Mouse (Mus musculus) intestine, postnatal 0 days (tissue): ENCODE results near the gene Kcnn3. TPM values are rescaled to one million over a fixed set of nuclear protein-coding genes. Genes with fewer than 3 reads are reported as not detected.
A peak's percentile ranks its signal among the peaks of the same experiment; 100 is the strongest.

Source experiments
- ATAC-seq: fragments of 200-750 bp; cut with Nextera tagmentation; 2 replicates; pipeline ENCODE4 v1.8.0; 2017; ENCODE audit warnings: mild to moderate bottlenecking, moderate TSS enrichment, moderate library complexity
- H3K27ac ChIP-seq: fragments of 300-500 bp; sonication (generic); 2 replicates; pipeline ENCODE4 v1.5.1; 2014; ENCODE audit warnings: mild to moderate bottlenecking, low read depth, low read length, moderate library complexity
- H3K27me3 ChIP-seq: fragments of 300-500 bp; sonication (generic); replicated peaks from 2 replicates; pipeline ENCODE4 v1.6.1; 2014; ENCODE audit warnings: low read length, mixed read lengths; ENCODE audit not compliant: control insufficient read depth, insufficient read depth
- H3K36me3 ChIP-seq: fragments of 300-500 bp; sonication (generic); 2 replicates; pipeline ENCODE4 v1.6.1; 2014; ENCODE audit warnings: mild to moderate bottlenecking, moderate library complexity; ENCODE audit not compliant: control insufficient read depth, insufficient read depth
- H3K4me1 ChIP-seq: fragments of 300-500 bp; sonication (generic); replicated peaks from 2 replicates; pipeline ENCODE4 v1.6.1; 2014; ENCODE audit warnings: antibody characterized with exemption, low read length, mixed read lengths; ENCODE audit not compliant: control insufficient read depth, insufficient read depth
- H3K4me2 ChIP-seq: fragments of 300-500 bp; sonication (generic); replicated peaks from 2 replicates; pipeline ENCODE4 v1.6.1; 2014; ENCODE audit warnings: low read depth, mild to moderate bottlenecking, moderate library complexity
- H3K4me3 ChIP-seq: fragments of 300-500 bp; sonication (generic); 2 replicates; pipeline ENCODE4 v1.5.1; 2014; ENCODE audit warnings: low read depth, low read length
- H3K9ac ChIP-seq: fragments of 300-500 bp; sonication (generic); 2 replicates; pipeline ENCODE4 v1.6.1; 2014; ENCODE audit warnings: mild to moderate bottlenecking, low read depth, low read length
- H3K9me3 ChIP-seq: fragments of 300-500 bp; sonication (generic); 2 replicates; pipeline ENCODE4 v1.6.1; 2016; ENCODE audit warnings: mixed run types; ENCODE audit not compliant: control insufficient read depth
- CTCF ChIP-seq: sonication (generic); IDR thresholded peaks from 2 replicates; pipeline ENCODE4 v1.5.1; 2016; ENCODE audit warnings: low read depth, mild to moderate bottlenecking, control low read depth, antibody characterized with exemption, moderate library complexity
- WGBS: fragments of 180-500 bp; shearing (Covaris S2); extraction: QIAGEN DNeasy Blood & Tissue Kit; methylation state at CpG from one replicate; pipeline ENCODE4 v1.1.7; 2014; 5-methylcytosine and 5-hydroxymethylcytosine counted together
- polyA plus RNA-seq: library from polyadenylated mRNA; unstranded; fragments of >200 nt; fragmentation: Nextera tagmentation; extraction: Ambion mirVana; gene quantifications from 2 replicates; pipeline ENCODE4 v1.2.1, GENCODE M21; 2015

Kcnn3 gene
- polyA plus RNA-seq, 1 experiment from 2014 or later: 4.6 TPM

DNA sequence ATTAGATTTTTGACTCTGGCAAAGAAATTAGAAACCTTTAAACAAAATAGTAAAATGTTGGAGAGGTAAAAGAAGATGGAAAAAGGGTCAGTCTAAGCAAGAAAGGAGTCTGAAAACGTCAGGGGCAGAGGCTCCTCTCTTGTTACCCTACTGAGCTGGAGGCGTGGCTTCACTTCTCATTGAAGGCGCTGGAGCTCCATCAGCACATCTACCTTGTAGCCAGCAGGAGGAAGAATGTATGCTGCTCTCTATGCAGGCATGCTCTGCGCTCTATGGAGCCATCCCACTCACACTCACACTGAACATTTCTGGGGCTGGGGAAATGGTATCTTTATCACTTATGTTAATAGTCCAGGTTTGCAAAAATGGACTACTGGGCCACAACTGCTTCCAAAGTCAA, 103.6 kb downstream of the Kcnn3 start:
- ATAC-seq: no peak
- WGBS: 39% methylated on average over 4 of the region's 4 CpGs

DNA sequence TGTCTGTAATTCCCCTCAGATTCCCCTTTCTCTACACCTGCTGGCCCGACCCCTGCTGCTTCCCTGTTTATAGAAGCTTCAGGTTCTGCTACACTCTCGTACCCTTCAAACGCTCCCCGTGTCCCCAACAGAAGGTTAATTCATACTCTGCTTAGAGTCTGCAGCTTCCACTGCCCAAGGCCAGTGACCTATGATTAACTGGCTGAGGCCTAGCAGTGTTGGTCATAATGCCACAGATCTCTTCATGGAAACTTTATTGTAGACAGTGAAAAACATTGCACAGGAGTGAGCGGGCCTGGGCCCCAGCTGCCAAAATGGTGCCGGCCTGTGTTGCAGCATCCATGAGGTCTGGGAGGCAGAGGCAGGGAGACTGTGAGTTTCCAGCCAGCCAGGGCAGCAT, 104.0 kb downstream of the Kcnn3 start:
- no peak for TF ChIP-seq CTCF
- no peak overlapping the region for H3K4me3 ChIP-seq
- H3K27ac ChIP-seq: no peak overlapping the region
- no peaks in the 10 kb centered on the region for H3K4me1 ChIP-seq
- no peaks in the 10 kb centered on the region for H3K27me3 ChIP-seq
- no peak overlapping the region for H3K4me2 ChIP-seq
- no peak overlapping the region for H3K9ac ChIP-seq
- ATAC-seq: no peak
- no peaks in the 10 kb centered on the region for H3K9me3 ChIP-seq
- 81% methylated on average over 6 of the region's 6 CpGs for WGBS
- no peaks in the 10 kb centered on the region for H3K36me3 ChIP-seq

More for the DNA sequence above, 103.6 kb downstream of the Kcnn3 start:
- H3K27ac ChIP-seq: no peak overlapping the region
- no peak overlapping the region for H3K4me3 ChIP-seq
- no peaks in the 10 kb centered on the region for H3K9me3 ChIP-seq
- no peak overlapping the region for H3K9ac ChIP-seq
- H3K27me3 ChIP-seq: no peaks in the 10 kb centered on the region
- no peak for TF ChIP-seq CTCF
- no peaks in the 10 kb centered on the region for H3K4me1 ChIP-seq
- no peak overlapping the region for H3K4me2 ChIP-seq
- H3K36me3 ChIP-seq: no peaks in the 10 kb centered on the region

DNA sequence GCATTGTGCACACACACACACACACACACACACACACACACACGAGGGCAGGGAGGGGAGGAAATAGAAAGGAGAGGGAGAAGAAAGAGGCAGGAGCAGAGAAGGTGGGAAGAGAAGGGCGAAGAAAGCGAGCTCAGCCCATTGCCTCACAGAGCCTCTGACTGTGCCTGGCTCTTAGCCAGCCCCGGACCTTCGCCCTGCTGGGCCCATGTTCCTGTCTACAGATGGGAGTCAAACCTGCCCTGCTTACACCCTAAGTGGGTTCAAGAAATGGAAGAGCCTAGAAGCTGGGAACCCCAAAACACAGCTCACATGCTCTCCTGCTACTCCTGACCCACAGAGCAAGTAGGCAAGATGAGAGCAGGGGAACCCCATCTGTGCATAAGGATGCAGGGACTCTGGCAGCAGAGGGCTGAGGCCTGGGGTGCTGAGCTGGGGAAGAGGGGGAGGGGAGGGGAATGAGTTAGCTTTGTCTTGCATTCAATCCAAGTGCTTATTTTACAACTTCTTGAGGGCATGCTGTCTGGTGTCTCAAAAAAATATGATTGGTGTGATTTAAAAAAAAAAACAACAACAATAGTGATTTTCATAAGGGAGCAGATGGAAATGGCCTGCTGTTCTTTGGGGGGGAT, 105.0 kb downstream of the Kcnn3 start:
- Histone ChIP-seq H3K9ac (no peak overlapping the region), H3K4me2 (no peak overlapping the region)
- 83% methylated on average over 5 of the region's 5 CpGs for WGBS

DNA sequence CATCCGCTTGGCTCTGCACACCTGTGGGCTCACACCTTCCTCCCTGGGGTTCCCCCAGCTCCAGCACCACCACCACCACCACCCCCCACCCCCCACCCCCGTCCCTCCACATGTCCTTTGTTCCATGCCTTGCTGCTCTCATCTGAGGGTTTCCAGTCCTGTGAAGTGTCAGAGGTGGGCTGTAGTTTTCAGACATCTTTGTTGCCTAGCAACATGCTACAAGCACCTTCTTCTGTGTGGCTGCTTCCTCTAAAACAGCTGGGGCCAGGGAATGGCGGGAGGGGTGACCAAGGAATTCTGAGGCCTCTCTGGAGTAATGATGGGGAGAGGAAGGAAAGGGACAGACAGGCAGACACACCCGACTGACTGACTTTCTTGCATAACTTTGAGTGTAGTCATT, 106.6 kb downstream of the Kcnn3 start:
- no peak overlapping the region for H3K4me3 ChIP-seq
- H3K4me1 ChIP-seq: no peaks in the 10 kb centered on the region
- TF ChIP-seq CTCF: no peak
- no peak overlapping the region for H3K9ac ChIP-seq
- H3K4me2 ChIP-seq: no peak overlapping the region
- 49% methylated on average over 4 of the region's 4 CpGs for WGBS
- H3K27me3 ChIP-seq: no peaks in the 10 kb centered on the region
- no peak for ATAC-seq
- no peak overlapping the region for H3K27ac ChIP-seq
- no peaks in the 10 kb centered on the region for H3K9me3 ChIP-seq
- H3K36me3 ChIP-seq: no peaks in the 10 kb centered on the region

More for the DNA sequence above, 105.0 kb downstream of the Kcnn3 start:
- TF ChIP-seq CTCF: no peak
- H3K4me1 ChIP-seq: no peaks in the 10 kb centered on the region
- H3K4me3 ChIP-seq: no peak overlapping the region
- H3K27ac ChIP-seq: no peak overlapping the region
- no peaks in the 10 kb centered on the region for H3K27me3 ChIP-seq
- H3K36me3 ChIP-seq: no peaks in the 10 kb centered on the region
- H3K9me3 ChIP-seq: no peaks in the 10 kb centered on the region
- ATAC-seq: no peak

DNA sequence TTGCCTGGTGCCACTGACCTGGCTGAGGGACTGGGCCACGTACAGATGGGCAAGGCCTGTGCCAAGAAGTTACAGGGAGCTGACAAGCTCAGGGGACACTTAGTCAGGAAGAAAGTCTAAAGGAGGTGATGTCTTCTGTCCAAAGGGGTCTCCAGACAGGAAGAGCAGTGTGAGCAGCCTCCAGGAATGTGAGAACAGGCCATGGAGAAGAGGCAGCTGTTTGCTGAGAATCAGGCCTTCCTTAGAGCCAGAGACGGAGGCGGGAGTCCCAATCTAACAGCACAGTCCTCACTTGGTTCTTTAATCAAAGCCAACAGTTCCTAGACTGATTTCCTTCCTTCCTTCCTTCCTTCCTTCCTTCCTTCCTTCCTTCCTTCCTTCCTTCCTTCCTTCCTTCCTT, 109.8 kb downstream of the Kcnn3 start:
- no peaks in the 10 kb centered on the region for H3K36me3 ChIP-seq
- H3K4me1 ChIP-seq: no peaks in the 10 kb centered on the region
- peak overlapping the region; percentile 4; the same call in 1 of the 2 replicates for H3K27ac ChIP-seq
- H3K27me3 ChIP-seq: no peaks in the 10 kb centered on the region
- H3K4me2 ChIP-seq: no peak overlapping the region
- WGBS: 70% methylated on average over 3 of the region's 3 CpGs
- no peaks in the 10 kb centered on the region for H3K9me3 ChIP-seq
- H3K9ac ChIP-seq: no peak overlapping the region
- no peak for ATAC-seq
- no peak overlapping the region for H3K4me3 ChIP-seq
- TF ChIP-seq CTCF: no peak

DNA sequence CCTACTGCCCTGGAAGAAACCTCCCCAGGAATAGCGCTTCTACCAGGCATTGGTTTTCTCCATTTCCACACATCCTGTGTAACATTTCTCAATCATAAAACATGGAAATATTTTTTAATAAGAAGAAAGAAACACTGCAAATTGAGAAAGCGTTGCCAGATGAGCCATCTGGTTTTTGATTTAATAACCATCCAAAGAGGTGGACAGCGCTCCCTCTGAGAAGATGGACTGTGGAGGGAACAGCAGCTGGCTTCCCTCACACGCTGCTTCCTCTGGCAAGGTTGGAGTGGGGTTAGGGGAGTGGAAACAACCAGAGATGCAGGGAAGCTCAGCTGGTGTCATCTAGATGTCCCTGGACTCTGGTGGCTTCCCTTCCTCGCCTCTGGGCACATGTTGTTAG, 111.8 kb downstream of the Kcnn3 start:
- TF ChIP-seq CTCF: peak; percentile 39
- no peak for ATAC-seq
- H3K27ac ChIP-seq: no peak overlapping the region

More for the DNA sequence above, 111.8 kb downstream of the Kcnn3 start:
- H3K4me1 ChIP-seq: no peaks in the 10 kb centered on the region
- H3K27me3 ChIP-seq: no peaks in the 10 kb centered on the region
- H3K36me3 ChIP-seq: no peaks in the 10 kb centered on the region
- no peak overlapping the region for H3K4me2 ChIP-seq
- H3K9me3 ChIP-seq: no peaks in the 10 kb centered on the region
- WGBS: 57% methylated on average over 5 of the region's 5 CpGs
- no peak overlapping the region for H3K4me3 ChIP-seq
- H3K9ac ChIP-seq: no peak overlapping the region
